Mouse (Mus musculus) liver, embryonic 11.5 days (tissue): ENCODE data around the gene Vta1. TPM values are rescaled to one million over a fixed set of nuclear protein-coding genes. Genes with fewer than 3 reads are reported as not detected.

Experiments used
- ATAC-seq: fragments of 200-750 bp; cut with Nextera tagmentation; replicated peaks from 2 replicates; pipeline ENCODE4 v1.8.0; 2017; ENCODE audit warnings: moderate number of reproducible peaks, mild to moderate bottlenecking, moderate TSS enrichment, moderate library complexity; ENCODE audit not compliant: low FRiP score
- DNase-seq: peaks from one replicate; pipeline ENCODE4 v3.0.0-alpha.2; 2017; ENCODE audit warnings: low spot score
- H3K27ac ChIP-seq: fragments of 300-500 bp; sonication (generic); 2 replicates; pipeline ENCODE4 v1.5.1; 2014; ENCODE audit warnings: mild to moderate bottlenecking, low read depth, low read length, control low read depth
- H3K27me3 ChIP-seq: fragments of 300-500 bp; sonication (generic); replicated peaks from 2 replicates; pipeline ENCODE4 v1.6.1; 2014; ENCODE audit warnings: low read length, mixed read lengths; ENCODE audit not compliant: control insufficient read depth, insufficient read depth
- H3K36me3 ChIP-seq: fragments of 300-500 bp; sonication (generic); 2 replicates; pipeline ENCODE4 v1.6.1; 2014; ENCODE audit warnings: mild to moderate bottlenecking, low read length, moderate library complexity, mixed read lengths; ENCODE audit not compliant: control insufficient read depth, insufficient read depth
- H3K4me1 ChIP-seq: fragments of 300-500 bp; sonication (generic); replicated peaks from 2 replicates; pipeline ENCODE4 v1.6.1; 2014; ENCODE audit warnings: low read length, mixed read lengths; ENCODE audit not compliant: control insufficient read depth, insufficient read depth
- H3K4me2 ChIP-seq: fragments of 300-500 bp; sonication (generic); 2 replicates; pipeline ENCODE4 v1.6.1; 2014; ENCODE audit warnings: mild to moderate bottlenecking, control low read depth, moderate library complexity
- H3K4me3 ChIP-seq: fragments of 300-500 bp; sonication (generic); 2 replicates; pipeline ENCODE4 v1.5.1; 2014; ENCODE audit warnings: low read depth, low read length, control low read depth
- H3K9ac ChIP-seq: fragments of 300-500 bp; sonication (generic); 2 replicates; pipeline ENCODE4 v1.6.1; 2014; ENCODE audit warnings: low read depth, low read length, control low read depth
- H3K9me3 ChIP-seq: fragments of 300-500 bp; sonication (generic); 2 replicates; pipeline ENCODE4 v1.6.1; 2016; ENCODE audit warnings: low read length, inconsistent platforms, mixed read lengths; ENCODE audit not compliant: control insufficient read depth
- WGBS: fragments of 180-500 bp; shearing (Covaris S2); extraction: QIAGEN DNeasy Blood & Tissue Kit; methylation state at CpG from one replicate; pipeline ENCODE4 v1.1.7; 2014; 5-methylcytosine and 5-hydroxymethylcytosine counted together
- polyA plus RNA-seq: library from polyadenylated mRNA; unstranded; fragments of >200 nt; fragmentation: Nextera tagmentation; extraction: Ambion mirVana; gene quantifications from 2 replicates; pipeline ENCODE4 v1.2.1, GENCODE M21; 2014

Vta1 gene
- polyA plus RNA-seq, 1 experiment from 2014 or later = 83.6 TPM

GRCm38 (mm10) chr10:14685663-14686062 is 19.7 kb downstream of the Vta1 start:
- Histone ChIP-seq H3K9me3 (no peaks in the 10 kb centered on the region), H3K4me2 (no peak overlapping the region), H3K36me3 (peaks cover 4% of the 10 kb centered on the region; the same call in 1 of the 2 replicates), H3K9ac (no peak overlapping the region), H3K27me3 (no peaks in the 10 kb centered on the region), H3K27ac (no peak overlapping the region), H3K4me1 (no peaks in the 10 kb centered on the region), H3K4me3 (no peak overlapping the region)
- WGBS = 89% methylated on average over 1 of the region's 1 CpGs
- no peak for DNase-seq
- ATAC-seq = no peak

DNA sequence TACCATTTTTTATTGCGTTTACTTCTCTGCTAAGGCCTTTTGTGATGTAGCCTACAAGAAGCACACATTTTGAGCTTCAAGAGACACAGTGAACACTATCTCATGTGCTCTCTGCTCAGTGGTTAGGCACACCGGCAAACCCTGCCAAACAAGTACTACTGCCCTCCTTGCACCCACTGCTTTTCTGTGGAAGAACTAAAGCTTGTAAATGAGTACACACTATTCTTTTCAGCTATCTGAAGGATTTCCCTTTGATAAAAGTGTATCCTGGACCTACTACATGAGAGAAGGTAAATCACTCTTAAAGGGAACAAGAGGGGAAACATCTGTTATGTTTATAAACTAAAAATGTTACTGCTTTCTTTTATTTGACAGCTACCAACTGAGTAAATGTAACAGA is 39.2 kb downstream of the Vta1 start:
- Histone ChIP-seq H3K27ac (no peak overlapping the region), H3K36me3 (peaks cover 5% of the 10 kb centered on the region; the same call in 1 of the 2 replicates), H3K4me1 (no peaks in the 10 kb centered on the region), H3K27me3 (no peaks in the 10 kb centered on the region), H3K4me3 (no peak overlapping the region), H3K9me3 (no peaks in the 10 kb centered on the region), H3K4me2 (no peak overlapping the region), H3K9ac (no peak overlapping the region)
- 85% methylated on average over 2 of the region's 2 CpGs for WGBS
- no peak for DNase-seq
- ATAC-seq = no peak

DNA sequence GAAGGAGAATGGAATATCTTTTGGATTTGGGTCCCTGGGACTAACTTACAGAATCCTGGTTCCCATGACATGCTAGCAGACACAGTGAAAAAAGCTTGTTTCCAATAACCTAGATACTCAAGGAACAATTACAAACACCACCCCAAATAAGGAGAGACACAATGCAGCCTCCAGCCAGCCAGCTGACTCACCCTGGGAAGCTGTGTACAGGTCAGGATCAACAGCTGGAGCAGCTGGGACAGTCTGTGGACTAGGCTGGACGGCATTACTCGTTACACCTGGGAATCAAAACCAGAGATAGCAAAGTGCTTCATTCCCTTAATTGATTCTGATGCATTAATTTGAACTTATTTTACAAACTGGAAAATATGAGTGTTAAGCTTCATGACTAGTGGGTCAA is 44.5 kb downstream of the Vta1 start:
- Histone ChIP-seq H3K4me1 (no peaks in the 10 kb centered on the region), H3K4me3 (no peak overlapping the region), H3K9ac (no peak overlapping the region), H3K27ac (no peak overlapping the region), H3K27me3 (no peaks in the 10 kb centered on the region), H3K36me3 (peaks cover 5% of the 10 kb centered on the region; the same call in 1 of the 2 replicates), H3K9me3 (no peaks in the 10 kb centered on the region), H3K4me2 (no peak overlapping the region)
- DNase-seq (no peak), ATAC-seq (no peak)
- WGBS = 81% methylated on average over 2 of the region's 2 CpGs

- DNase-seq (no peak), ATAC-seq (no peak)
- Histone ChIP-seq H3K36me3 (no peaks in the 10 kb centered on the region), H3K27ac (no peak overlapping the region), H3K4me2 (no peak overlapping the region), H3K27me3 (no peaks in the 10 kb centered on the region), H3K9ac (no peak overlapping the region), H3K9me3 (no peaks in the 10 kb centered on the region), H3K4me1 (no peaks in the 10 kb centered on the region), H3K4me3 (no peak overlapping the region)
- WGBS = 90% methylated on average over 1 of the region's 1 CpGs
Observed at GRCm38 (mm10) chr10:14639635-14640034, 65.7 kb downstream of the Vta1 start.

- Histone ChIP-seq H3K27me3 (no peaks in the 10 kb centered on the region), H3K9ac (no peak overlapping the region), H3K4me3 (no peak overlapping the region), H3K27ac (no peak overlapping the region), H3K9me3 (no peaks in the 10 kb centered on the region), H3K36me3 (no peaks in the 10 kb centered on the region), H3K4me2 (no peak overlapping the region), H3K4me1 (no peaks in the 10 kb centered on the region)
- no peak for ATAC-seq
- DNase-seq = no peak
- WGBS = 83% methylated on average over 4 of the region's 4 CpGs
Observed at GRCm38 (mm10) chr10:14639043-14639442, 66.3 kb downstream of the Vta1 start.

- H3K9me3 ChIP-seq = no peaks in the 10 kb centered on the region
- no peak overlapping the region for H3K27ac ChIP-seq
- H3K4me2 ChIP-seq = no peak overlapping the region
- no peaks in the 10 kb centered on the region for H3K27me3 ChIP-seq
- DNase-seq (no peak), ATAC-seq (no peak)
- no peak overlapping the region for H3K4me3 ChIP-seq
- H3K9ac ChIP-seq = no peak overlapping the region
- no peaks in the 10 kb centered on the region for H3K36me3 ChIP-seq
- H3K4me1 ChIP-seq = no peaks in the 10 kb centered on the region
- WGBS = 89% methylated on average over 1 of the region's 1 CpGs
Observed at GRCm38 (mm10) chr10:14625706-14626105, 79.7 kb downstream of the Vta1 start.

DNA sequence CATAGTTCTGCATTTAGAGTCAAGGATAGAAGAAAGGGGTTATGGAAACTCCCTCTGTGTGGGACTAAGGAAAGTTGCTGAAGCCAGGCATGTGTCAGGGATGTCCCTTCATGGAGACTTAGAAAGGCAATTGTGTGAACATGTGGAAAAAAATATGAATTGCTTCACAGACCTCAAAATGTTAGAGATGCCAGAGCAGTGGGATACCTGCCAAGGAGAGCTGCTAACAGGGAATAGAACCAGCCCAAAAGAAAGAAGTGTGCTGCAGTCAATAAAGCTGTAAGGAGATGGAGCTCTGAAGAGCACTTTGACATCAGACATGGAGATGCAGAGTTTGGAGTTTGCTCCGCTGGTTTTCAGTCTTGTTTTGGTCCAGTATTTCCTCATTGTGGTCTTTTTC is 86.2 kb downstream of the Vta1 start:
- no peak overlapping the region for H3K4me3 ChIP-seq
- WGBS = 68% methylated on average over 1 of the region's 1 CpGs
- ATAC-seq = no peak
- H3K27ac ChIP-seq = no peak overlapping the region
- DNase-seq = no peak
- no peaks in the 10 kb centered on the region for H3K4me1 ChIP-seq
- H3K4me2 ChIP-seq = no peak overlapping the region
- no peaks in the 10 kb centered on the region for H3K27me3 ChIP-seq
- no peak overlapping the region for H3K9ac ChIP-seq
- no peaks in the 10 kb centered on the region for H3K9me3 ChIP-seq
- H3K36me3 ChIP-seq = no peaks in the 10 kb centered on the region

GRCm38 (mm10) chr10:14618301-14618700 is 87.1 kb downstream of the Vta1 start:
- DNase-seq (no peak), ATAC-seq (no peak)
- no peaks in the 10 kb centered on the region for H3K4me1 ChIP-seq
- H3K9ac ChIP-seq = no peak overlapping the region
- no peaks in the 10 kb centered on the region for H3K9me3 ChIP-seq
- H3K36me3 ChIP-seq = no peaks in the 10 kb centered on the region
- H3K27ac ChIP-seq = no peak overlapping the region
- H3K27me3 ChIP-seq = no peaks in the 10 kb centered on the region
- 86% methylated on average over 1 of the region's 1 CpGs for WGBS
- H3K4me3 ChIP-seq = no peak overlapping the region
- H3K4me2 ChIP-seq = no peak overlapping the region

DNA sequence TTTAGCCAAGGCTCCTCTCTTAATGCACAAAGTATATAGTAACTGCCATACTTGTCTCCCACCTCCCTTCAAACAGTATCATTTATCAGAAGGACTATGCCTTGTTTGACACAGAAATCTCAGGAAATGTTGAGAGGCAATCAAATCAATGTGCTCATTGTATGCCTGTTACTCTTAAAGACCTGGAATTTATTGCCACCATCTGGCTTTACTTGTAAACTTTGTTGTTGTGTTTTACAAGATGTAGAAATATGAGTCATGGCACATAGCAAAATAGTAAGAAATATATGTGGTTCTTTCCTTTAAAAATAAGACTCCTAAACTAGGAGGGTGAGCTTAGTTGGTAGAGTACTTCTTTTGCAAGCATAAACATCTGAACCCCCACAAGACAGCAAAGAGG is 89.9 kb downstream of the Vta1 start:
- no peaks in the 10 kb centered on the region for H3K4me1 ChIP-seq

More for the DNA sequence above, 89.9 kb downstream of the Vta1 start:
- no peaks in the 10 kb centered on the region for H3K36me3 ChIP-seq
- H3K27ac ChIP-seq = no peak overlapping the region
- H3K9me3 ChIP-seq = no peaks in the 10 kb centered on the region
- H3K9ac ChIP-seq = no peak overlapping the region
- ATAC-seq = no peak
- H3K4me2 ChIP-seq = no peak overlapping the region
- H3K4me3 ChIP-seq = no peak overlapping the region
- no peak for DNase-seq
- no peaks in the 10 kb centered on the region for H3K27me3 ChIP-seq
